Mouse (Mus musculus) megakaryocyte, embryonic 14.5 days (primary cell): ENCODE data around the gene Gm28372.

Source experiments
- FLI1 ChIP-seq: IDR thresholded peaks from 2 replicates; pipeline ENCODE4 v1.6.1; 2012; ENCODE audit warnings: low read length, inconsistent platforms, mixed read lengths
- GATA1 ChIP-seq: IDR thresholded peaks from 3 replicates; pipeline ENCODE4 v1.6.1; 2012; ENCODE audit warnings: mixed read lengths, low read length, inconsistent platforms, borderline replicate concordance

DNA sequence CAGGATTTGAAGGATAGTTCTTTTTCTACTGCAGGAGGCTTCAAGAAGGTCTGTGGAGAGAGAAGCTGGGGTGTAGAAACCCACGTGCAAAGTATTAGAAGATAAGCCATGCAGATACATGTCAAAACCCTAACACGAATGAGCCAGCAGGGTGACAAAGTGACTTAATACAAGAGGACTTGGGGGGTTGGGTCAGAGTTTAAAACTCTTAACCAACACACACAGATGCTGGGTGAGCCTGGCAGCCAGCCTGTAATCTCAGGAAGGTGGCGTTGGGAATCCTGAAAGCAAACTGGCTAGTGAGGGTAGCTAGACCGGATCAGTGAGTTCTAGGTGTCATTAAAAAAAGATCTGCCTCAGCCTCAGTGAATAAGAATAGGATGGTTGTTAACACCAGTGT lies 37.7 kb upstream of the Gm28372 start:
- TF ChIP-seq GATA1 = no peak
- TF ChIP-seq FLI1 = no peak
